Mouse (Mus musculus) brain, adult 2 months (tissue): ENCODE measurements around the gene Ets2.
A peak's percentile ranks its signal among the peaks of the same experiment; 100 is the strongest.
"Not testable (repeated sequence)": the region's sequence is repeated elsewhere in the genome, so short reads cannot be mapped to it uniquely, and the experiment has no call there.

Source experiments
- DNase-seq: peaks from one replicate; pipeline ENCODE4 v3.0.0; 2011; ENCODE audit warnings: low read depth, low spot score

The Ets2 gene

GRCm38 (mm10) chr16:95734785-95735184 is 32.9 kb downstream of the Ets2 start:
- no peak for DNase-seq

- DNase-seq = no peak
These were observed 34.2 kb downstream of the Ets2 start for GRCm38 (mm10) chr16:95736059-95736458.

- DNase-seq = no peak
These were observed 34.6 kb downstream of the Ets2 start for GRCm38 (mm10) chr16:95736470-95736869.

GRCm38 (mm10) chr16:95739522-95739921 is 37.6 kb downstream of the Ets2 start:
- DNase-seq = peak; percentile 91

- no peak for DNase-seq
These were observed 39.5 kb downstream of the Ets2 start for GRCm38 (mm10) chr16:95741358-95741757.

GRCm38 (mm10) chr16:95741915-95742739 is 40.3 kb downstream of the Ets2 start:
- no peak for DNase-seq

- no peak for DNase-seq
These were observed 40.8 kb downstream of the Ets2 start for GRCm38 (mm10) chr16:95742740-95743030.

- no peak for DNase-seq
These were observed 41.2 kb downstream of the Ets2 start for GRCm38 (mm10) chr16:95743104-95743503.

GRCm38 (mm10) chr16:95744771-95745170 is 42.9 kb downstream of the Ets2 start:
- DNase-seq = no peak

GRCm38 (mm10) chr16:95745685-95746084 is 43.8 kb downstream of the Ets2 start:
- DNase-seq = no peak

GRCm38 (mm10) chr16:95746565-95746964 is 44.7 kb downstream of the Ets2 start:
- no peak for DNase-seq

- peak; percentile 58 for DNase-seq
These were observed 47.6 kb downstream of the Ets2 start for GRCm38 (mm10) chr16:95749291-95750103.

GRCm38 (mm10) chr16:95750211-95750629 is 48.3 kb downstream of the Ets2 start:
- DNase-seq = no peak

GRCm38 (mm10) chr16:95752502-95752901 is 50.6 kb downstream of the Ets2 start:
- DNase-seq = no peak

- peak; percentile 54 for DNase-seq
These were observed 51.4 kb downstream of the Ets2 start for GRCm38 (mm10) chr16:95753295-95753694.

GRCm38 (mm10) chr16:95759151-95759987 is 57.5 kb downstream of the Ets2 start:
- peak; percentile 98 for DNase-seq

- DNase-seq = peak; percentile 96
These were observed 58.1 kb downstream of the Ets2 start for GRCm38 (mm10) chr16:95759988-95760391.

GRCm38 (mm10) chr16:95761742-95762141 is 59.9 kb downstream of the Ets2 start:
- no peak for DNase-seq

- DNase-seq = no peak
These were observed 61.3 kb downstream of the Ets2 start for GRCm38 (mm10) chr16:95763201-95763600.

GRCm38 (mm10) chr16:95764041-95764440 is 62.2 kb downstream of the Ets2 start:
- not testable (repeated sequence) for DNase-seq

- DNase-seq = no peak
These were observed 64.3 kb downstream of the Ets2 start for GRCm38 (mm10) chr16:95766181-95766580.

- no peak for DNase-seq
These were observed 65.4 kb downstream of the Ets2 start for GRCm38 (mm10) chr16:95767246-95767645.
